Mouse (Mus musculus) gastrocnemius, adult 18-20 months (tissue): Measurements from ENCODE around the gene Klk12. TPM values are rescaled to one million over a fixed set of nuclear protein-coding genes. Genes with fewer than 3 reads are reported as not detected.

ENCODE experiments used
- DNase-seq: peaks from one replicate; pipeline ENCODE4 v3.0.0; 2021; ENCODE audit warnings: low spot score
- total RNA-seq, 2 experiments: library from RNA; stranded (reverse); gene quantifications; 2 replicates each; pipeline ENCODE4 v1.2.3; 2021

The Klk12 gene
- total RNA-seq, 2 experiments from 2014 or later = not detected

- DNase-seq = no peak
Measured at GRCm38 (mm10) chr7:43791591-43791990, 22.9 kb downstream of the Klk12 start, which contains the start of gene Klk9. Gene Klk9 (plus strand): TSS chr7:43791891.

DNA sequence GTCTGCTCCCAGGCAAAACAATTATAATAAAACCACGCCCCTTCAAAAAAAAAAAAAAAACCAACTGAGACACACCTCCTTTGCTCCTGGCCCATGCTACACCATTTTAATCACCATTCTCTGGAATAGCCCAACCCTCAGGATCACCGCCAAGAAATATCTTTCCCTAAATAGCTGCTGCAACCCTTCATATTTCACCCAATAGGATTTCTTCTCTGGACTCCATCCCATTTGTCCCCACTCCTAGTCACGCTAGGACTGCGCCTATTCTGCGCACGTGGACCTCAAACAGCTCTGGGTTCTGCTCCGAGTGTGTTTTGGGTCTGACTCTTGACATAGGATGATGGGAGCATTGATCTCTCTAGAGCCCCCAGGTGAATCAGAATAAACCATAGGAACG, 27.7 kb downstream of the Klk12 start:
- DNase-seq = no peak

DNA sequence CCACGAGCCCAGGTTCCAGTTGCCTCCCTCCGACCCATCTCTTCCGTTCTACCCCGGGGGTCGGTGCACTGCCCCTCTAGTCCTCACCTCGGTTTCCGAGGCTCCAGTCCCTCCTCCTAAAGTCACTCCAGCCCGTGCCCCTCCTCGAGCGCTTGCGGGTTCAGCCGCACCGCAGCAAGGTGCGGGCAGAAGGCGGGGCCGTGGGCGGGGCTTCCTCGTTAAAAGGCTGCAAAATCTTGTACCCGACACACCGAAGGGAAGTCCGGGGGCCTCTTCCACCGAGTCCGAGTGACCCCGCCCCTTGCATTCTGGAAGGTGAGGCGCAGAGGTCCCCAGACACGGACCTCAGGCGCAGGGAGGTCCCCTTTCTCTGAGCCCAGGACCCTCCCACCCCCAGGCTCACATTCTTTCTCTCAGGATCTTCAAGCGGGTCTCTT, 28.7 kb downstream of the Klk12 start, which contains the start of gene Klk8:
Klk8 (plus strand) TSS at position 245 of the 437 bp plus-strand sequence.
- no peak for DNase-seq

GRCm38 (mm10) chr7:43797844-43798462, 29.3 kb downstream of the Klk12 start:
- no peak for DNase-seq

GRCm38 (mm10) chr7:43799876-43800275, 31.2 kb downstream of the Klk12 start:
- no peak for DNase-seq

- DNase-seq = no peak
Measured at GRCm38 (mm10) chr7:43810994-43811393, 42.3 kb downstream of the Klk12 start, which contains the start of gene Klk7. Gene Klk7 (plus strand): TSS chr7:43811294.

DNA sequence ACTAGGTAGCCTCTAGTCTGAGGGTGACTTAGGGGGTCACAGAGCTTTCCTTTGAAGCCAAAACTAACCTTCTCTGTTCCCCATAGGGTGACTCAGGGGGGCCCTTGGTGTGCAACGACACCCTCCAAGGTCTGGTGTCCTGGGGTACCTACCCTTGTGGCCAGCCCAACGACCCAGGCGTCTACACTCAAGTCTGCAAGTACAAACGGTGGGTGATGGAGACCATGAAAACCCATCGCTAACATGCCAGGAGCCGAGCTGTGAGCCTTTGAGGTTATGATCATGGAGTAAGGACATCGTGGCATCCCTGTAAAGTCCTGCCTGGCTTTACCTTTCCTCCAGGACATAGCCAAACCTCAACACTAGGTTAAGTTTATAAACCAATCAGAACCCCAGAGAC, 46.5 kb downstream of the Klk12 start:
- no peak for DNase-seq

DNA sequence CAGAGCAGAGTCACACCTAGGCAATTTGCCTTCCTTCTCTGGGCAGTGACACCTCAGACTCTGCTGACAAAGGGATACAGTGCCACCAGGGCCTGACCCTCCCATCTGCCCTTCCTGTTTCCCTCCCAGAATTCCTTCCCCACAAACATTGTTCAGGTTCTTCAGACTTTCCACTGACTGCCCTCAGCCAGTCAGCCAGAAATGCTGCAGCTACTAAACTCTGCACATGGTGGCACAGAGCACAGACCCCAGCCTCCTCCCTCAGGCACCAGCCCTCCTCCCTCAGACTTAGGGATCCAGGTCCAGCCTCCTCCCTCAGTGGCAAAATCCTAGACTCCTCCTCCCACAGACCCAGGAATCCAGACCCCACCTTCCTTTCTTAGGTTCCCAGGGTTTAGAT, 48.0 kb downstream of the Klk12 start:
- no peak for DNase-seq

DNA sequence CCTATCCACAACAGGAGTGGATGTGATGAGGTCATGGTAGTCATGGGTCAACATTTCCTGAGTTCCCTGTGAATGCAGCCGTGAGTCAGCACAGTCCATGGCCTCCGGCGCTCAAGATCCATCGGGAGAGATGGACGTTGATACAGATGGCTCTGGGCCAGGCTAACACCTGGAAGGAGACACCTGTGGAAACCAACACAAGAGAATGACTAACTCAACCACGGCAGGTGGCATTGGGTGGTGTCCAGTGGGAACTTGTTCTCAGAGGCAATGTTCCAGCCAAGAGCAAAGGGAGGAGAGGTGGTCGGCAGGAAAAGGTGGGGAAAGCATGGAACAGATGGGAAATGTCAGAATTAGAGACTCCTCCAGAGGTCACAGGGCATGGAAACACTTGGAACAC, 52.9 kb downstream of the Klk12 start:
- no peak for DNase-seq

Other genes with a start within 250 kb of the Klk12 start
- 1 to 10 TPM in 1 of 2 experiments, under 1 TPM in 1; 1.00 to 1.2 TPM for gene Cd33, start 224.5 kb upstream of the Klk12 start, total RNA-seq
- under 1 TPM; 0.55 to 0.59 TPM for gene Zfp658, start 206.6 kb upstream of the Klk12 start, total RNA-seq
- 1 to 10 TPM; 3.4 to 3.9 TPM for gene Zfp719, start 189.3 kb upstream of the Klk12 start, total RNA-seq
- not detected for gene Zfp819, start 161.7 kb upstream of the Klk12 start, total RNA-seq
- not detected for gene Ceacam18, start 134.2 kb upstream of the Klk12 start, total RNA-seq
- gene Siglece, start 108.7 kb upstream of the Klk12 start, total RNA-seq = under 1 TPM; 0.16 to 0.40 TPM
- 1 to 10 TPM; 1.7 to 2.0 TPM for gene Ctu1, start 96.9 kb upstream of the Klk12 start, total RNA-seq
- not detected for gene Klk14, start 78.5 kb upstream of the Klk12 start, total RNA-seq
- gene Klk13, start 56.3 kb upstream of the Klk12 start, total RNA-seq = under 1 TPM in 1 of 2 experiments, not detected in 1; 0.33 TPM
- gene Klk11, start 5.7 kb downstream of the Klk12 start, total RNA-seq = under 1 TPM in 1 of 2 experiments, not detected in 1; 0.53 TPM
- under 1 TPM; 0.39 to 0.47 TPM for gene Klk10, start 12.1 kb downstream of the Klk12 start, total RNA-seq
- not detected for gene Klk9, start 23.0 kb downstream of the Klk12 start, total RNA-seq
- gene Klk8, start 28.7 kb downstream of the Klk12 start, total RNA-seq = 1 to 10 TPM; 1.1 to 1.3 TPM
- not detected for gene Klk7, start 42.4 kb downstream of the Klk12 start, total RNA-seq
- gene Klk6, start 55.6 kb downstream of the Klk12 start, total RNA-seq = not detected
- gene Klk5, start 73.1 kb downstream of the Klk12 start, total RNA-seq = not detected
- gene Klk4, start 112.3 kb downstream of the Klk12 start, total RNA-seq = not detected
- not detected for gene Klk15, start 164.8 kb downstream of the Klk12 start, total RNA-seq
- gene Klk1b8, start 181.8 kb downstream of the Klk12 start, total RNA-seq = not detected
- not detected for gene Klk1b1, start 197.9 kb downstream of the Klk12 start, total RNA-seq
- gene Klk1b9, start 207.2 kb downstream of the Klk12 start, total RNA-seq = not detected
- gene Klk1b11, start 227.0 kb downstream of the Klk12 start, total RNA-seq = not detected
- 1 to 10 TPM in 1 of 2 experiments, under 1 TPM in 1; 0.21 to 1.1 TPM for gene Klk1b26, start 243.3 kb downstream of the Klk12 start, total RNA-seq